Mouse (Mus musculus): ENCODE results near the gene Olfr1443. TPM values are rescaled to one million over a fixed set of nuclear protein-coding genes. Genes with fewer than 3 reads are reported as not detected.

The Olfr1443 gene
- total RNA-seq, 4 experiments from 2014 or later: not detected

Other genes with a start within 250 kb of the Olfr1443 start
- 10 to 100 TPM in 1 of 4 experiments, 1 to 10 TPM in 3; 5.5 to 14.8 (median 6.2) TPM for gene Mpeg1, start 217.3 kb upstream of the Olfr1443 start, total RNA-seq (2022)
- 1 to 10 TPM; 4.1 to 5.4 (median 4.7) TPM for gene Dtx4, start 176.7 kb upstream of the Olfr1443 start, total RNA-seq (2022)
- 1 to 10 TPM; 2.6 to 6.7 (median 3.8) TPM for gene Fam111a, start 132.4 kb upstream of the Olfr1443 start, total RNA-seq (2022)
- not detected for gene Gm4952, start 78.1 kb upstream of the Olfr1443 start, total RNA-seq (2022)
- not detected for gene Glyat, start 44.8 kb upstream of the Olfr1443 start, total RNA-seq (2022)
- not detected for gene Olfr1442, start 7.7 kb upstream of the Olfr1443 start, total RNA-seq (2022)
- not detected for gene Keg1, start 17.7 kb downstream of the Olfr1443 start, total RNA-seq (2022)
- gene Cntf, start 87.5 kb downstream of the Olfr1443 start, total RNA-seq (2022): 1 to 10 TPM in 1 of 4 experiments, under 1 TPM in 3; 0.52 to 1.9 (median 0.95) TPM
- 10 to 100 TPM; 75.1 to 88.7 (median 81.0) TPM for gene Zfp91, start 118.0 kb downstream of the Olfr1443 start, total RNA-seq (2022)
- gene Lpxn, start 118.1 kb downstream of the Olfr1443 start, total RNA-seq (2022): 1 to 10 TPM in 1 of 4 experiments, under 1 TPM in 3; 0.60 to 1.1 (median 0.71) TPM
- not detected for gene Gm5244, start 168.6 kb downstream of the Olfr1443 start, total RNA-seq (2022)
- gene Olfr1444, start 179.2 kb downstream of the Olfr1443 start, total RNA-seq (2022): not detected
- not detected for gene Olfr1445, start 205.7 kb downstream of the Olfr1443 start, total RNA-seq (2022)
- gene Olfr1446, start 215.4 kb downstream of the Olfr1443 start, total RNA-seq (2022): not detected
- not detected for gene Olfr1447, start 225.6 kb downstream of the Olfr1443 start, total RNA-seq (2022)
- not detected for gene Olfr1448, start 246.3 kb downstream of the Olfr1443 start, total RNA-seq (2022)

Data from heart, adult 8-10 months (tissue).